Mouse (Mus musculus) R1 (cell line): Measurements from ENCODE around the gene Vsnl1.

Experiments
- DNase-seq: peaks from one replicate; pipeline ENCODE4 v3.0.0-alpha.2; 2018; ENCODE audit warnings: low read depth, low spot score

Vsnl1 gene

DNA sequence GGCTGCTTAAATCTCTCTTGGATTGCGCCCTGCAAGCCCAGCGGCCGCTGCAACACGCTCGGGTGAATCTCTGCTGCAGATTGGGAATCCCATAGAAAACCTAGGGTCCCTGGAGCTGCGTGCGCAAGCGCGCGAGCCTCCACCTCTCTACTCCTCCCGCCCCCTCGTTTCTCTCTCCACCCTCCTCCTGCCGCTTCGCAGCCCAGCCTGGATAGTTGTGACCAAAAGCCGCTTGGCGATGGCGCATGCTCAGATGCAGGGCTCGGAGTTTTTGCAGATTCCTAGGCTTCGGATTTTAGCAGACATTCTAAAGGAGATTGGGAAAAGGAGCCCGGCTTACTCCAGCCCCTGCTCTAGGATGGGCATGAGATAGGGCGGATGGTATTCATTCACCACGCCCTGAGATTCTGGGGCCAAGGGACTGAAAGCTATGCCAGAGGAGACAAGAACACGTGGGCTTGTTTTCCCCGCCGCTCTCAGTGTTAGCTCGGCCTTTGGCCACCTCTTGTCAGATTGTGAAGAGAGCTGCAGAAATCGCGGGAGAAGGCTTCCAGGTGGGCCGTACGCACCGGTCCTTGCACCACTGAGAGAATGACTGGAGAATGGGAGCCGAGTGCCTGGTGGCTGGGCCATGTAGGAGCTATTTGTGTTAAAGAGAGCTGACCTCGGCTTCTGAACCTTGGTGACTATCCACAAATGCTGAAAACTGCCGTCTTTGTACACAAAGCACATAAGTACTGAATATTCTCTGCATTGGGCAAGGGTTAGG lies at the start of gene Vsnl1:
Vsnl1 (minus strand) TSS at position 117 of the 769 bp plus-strand sequence.
- DNase-seq, result peak; percentile 86

DNA sequence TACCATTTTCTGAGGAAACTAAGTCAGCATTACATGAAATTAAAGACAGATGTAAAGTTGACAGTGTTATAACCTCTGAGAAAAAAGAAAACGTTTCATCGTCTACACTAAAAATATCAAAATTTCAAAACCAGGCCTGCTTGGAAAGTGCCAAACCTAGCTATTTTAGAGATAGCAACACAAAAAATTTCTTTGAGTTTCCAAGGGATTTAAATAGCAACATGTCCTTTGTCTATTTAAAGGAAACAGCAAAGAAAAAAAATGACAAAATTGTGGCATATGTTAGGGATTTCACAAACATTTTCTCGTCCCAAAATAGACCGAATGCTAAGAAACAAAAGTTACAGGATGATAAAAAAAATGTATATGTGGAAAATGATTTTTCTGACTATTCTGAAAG lies 20.2 kb upstream of the Vsnl1 start:
- no peak for DNase-seq

DNA sequence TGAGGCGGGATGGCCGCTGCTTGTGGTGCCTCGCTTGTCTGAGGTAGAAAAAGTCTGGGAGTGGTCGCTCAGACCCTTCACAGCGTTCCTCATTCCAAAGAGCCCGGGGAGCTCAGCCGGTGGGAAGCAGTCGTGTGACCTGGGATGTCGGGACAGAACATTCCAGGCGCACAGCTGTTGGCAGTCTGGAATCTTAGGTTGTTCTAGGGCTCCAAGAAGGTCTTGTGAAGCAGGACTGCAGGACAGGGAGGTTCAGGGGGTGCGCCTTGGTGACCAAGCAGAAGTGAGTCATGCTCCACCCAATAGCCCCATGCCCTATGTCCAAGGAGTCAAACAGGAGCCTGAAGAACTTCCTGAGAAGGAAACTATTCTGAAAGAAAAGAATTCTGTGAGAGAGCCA lies 19.8 kb upstream of the Vsnl1 start:
- DNase-seq, result no peak

DNA sequence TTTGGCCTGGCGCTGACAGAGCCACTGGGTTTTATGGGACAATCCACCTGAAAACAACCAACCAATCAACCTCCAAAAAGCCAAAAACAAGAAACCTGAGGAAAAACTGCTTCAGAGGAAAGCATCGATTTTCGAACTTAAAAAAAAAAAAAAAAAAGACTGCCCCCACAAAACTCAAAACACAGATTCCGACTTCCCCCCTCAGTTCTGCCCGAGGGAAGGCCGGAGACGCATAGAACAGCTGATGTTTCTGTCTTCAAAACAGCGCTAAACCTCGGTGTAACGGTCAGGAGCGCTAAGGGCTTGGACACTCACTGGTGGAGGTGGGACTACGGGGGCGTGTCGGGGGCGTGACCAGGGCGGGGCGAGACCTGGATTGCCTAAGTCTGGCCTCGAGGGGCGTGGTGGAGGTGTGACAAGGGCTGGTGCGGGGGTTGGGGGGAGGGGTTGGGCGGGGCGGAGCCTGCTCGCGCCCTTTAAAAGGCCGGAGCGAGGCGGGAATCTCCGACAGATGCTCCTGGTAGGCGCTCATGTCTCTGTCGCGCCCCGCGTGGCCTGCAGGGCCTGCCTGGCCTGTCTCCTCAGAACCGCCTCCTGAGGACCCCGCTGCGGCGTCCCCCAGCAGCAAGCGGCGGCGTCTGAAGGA lies 19.3 kb upstream of the Vsnl1 start, which contains the start of gene Rad51ap2:
Rad51ap2 (plus strand) TSS at position 531 of the 646 bp plus-strand sequence.
- peak; percentile 92 for DNase-seq

DNA sequence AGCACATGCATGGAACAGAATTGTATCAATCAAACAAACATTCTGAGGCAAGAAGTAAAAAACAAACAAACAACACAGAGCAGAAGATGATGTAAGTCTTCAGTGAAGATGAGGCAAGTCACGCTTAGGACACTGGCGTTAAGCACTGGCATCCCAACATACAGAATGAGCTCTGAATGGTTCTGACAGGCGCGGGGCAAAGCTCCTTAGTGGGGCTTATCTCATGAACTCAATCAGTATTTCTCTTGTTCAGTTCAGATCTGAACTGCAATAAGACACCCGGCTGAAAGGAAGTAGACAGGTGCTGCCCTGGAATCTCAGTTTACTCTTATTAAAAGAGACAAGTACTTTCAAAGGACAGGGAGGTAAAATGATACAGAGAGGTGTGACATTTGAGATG lies 17.7 kb upstream of the Vsnl1 start:
- no peak for DNase-seq

DNA sequence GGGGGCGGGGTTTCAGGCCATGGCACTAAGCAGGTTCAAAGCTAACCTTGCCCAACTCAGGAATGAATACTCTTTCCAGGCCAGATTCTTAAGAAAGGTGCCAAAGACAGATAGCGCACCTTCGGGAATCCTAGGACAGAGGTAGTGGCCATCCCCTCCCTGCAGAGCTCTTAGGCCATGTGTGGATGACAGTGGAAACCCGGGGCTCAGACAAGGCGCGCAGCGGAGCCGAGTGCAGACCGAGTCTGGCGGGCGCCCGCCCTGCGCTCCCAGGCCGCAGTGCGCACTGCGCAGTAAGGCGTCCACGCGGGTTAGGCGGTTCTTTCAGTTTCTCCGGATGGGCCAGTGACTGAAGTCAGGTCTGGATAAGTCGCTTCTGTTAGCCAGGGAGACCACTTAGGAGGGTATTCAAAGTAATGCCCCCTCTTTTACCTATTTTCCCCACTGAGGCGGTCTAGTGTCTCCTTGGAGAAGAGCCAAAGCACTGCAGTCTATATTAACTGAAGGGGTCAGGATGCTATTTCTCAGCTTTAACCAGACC lies 1.6 kb upstream of the Vsnl1 start:
- DNase-seq, result no peak

DNA sequence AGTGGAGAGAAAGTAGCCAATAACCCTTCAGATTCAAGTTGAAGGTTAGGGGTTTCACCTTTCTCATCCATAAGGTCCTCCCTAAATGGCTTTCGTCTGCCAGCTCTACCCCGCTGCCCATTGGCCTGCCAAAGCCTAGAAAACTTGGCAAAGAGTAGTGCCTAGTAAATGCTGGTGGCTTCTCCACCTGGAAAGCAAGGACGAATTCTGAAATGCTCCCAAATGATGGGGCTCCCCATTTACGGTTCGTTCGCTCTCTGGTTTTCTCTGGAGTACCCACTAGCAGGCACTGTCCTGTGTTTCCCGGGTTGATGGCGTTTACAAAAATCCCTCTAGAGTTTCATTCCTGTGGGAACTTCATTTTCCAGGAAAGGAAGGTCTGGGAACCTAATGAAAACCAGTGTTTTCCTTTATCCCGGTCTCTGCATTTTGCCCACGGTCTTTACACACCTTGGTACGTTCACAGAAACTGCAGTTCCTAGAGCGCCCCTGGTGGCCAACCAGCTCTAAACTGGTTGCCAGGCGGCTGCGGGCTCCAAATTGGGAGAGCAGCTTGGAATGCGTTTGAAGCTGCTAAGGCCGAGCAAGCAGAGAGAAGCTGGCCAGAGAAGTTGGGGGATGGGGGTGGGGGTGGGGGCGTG lies 973 bp upstream of the Vsnl1 start:
- peak; percentile 94 for DNase-seq

DNA sequence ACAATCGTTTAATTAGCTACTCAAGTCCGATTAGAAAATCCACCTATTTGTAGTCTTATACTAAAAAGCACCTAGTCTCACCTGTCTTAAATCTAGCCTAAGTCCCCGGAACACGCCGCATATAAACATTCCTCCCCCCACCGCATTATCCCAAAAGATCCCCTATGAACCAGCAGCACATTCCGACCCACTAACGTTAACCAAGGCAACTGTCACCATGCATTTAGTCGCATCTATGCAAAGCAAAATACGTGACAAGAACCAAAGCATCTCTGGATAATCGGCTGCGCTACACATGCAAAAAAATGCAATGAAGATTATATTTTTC lies 426 bp downstream of the Vsnl1 start:
- DNase-seq, result peak; percentile 6

DNA sequence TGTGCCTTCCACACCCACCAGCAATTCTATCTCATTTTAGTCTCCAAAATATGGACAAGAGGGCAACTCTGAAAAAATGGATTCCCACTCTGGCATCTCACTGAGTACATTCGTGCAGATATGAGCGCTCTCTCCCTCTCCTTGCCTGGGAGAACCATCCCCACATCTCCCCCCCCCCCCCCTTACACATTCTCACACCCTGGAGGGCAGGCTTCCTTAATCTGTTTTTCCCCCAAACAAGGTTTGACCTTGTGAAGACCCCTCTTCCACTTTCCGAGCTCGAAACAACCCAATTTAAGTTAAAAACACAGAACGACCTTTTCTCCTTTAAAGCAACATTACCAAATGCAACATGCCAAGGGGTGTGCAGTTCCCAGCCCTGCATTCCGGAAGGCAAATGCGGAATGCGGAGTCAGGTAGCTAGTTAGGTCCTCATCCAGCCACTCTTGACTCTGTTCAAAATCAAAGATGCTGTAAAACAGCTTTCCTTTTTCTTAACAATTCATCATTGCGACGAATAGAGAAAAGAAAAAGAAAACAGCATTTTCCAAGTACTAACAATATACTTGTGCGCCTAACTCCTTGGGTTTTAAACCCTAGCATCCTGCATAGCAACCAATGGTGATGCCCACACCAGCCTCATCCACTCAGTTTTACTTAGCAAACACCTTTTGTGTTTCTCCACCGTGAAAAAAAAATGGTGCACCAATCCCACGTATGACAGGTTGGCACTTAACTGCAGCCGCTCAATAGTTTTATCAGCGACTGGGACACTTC lies 979 bp downstream of the Vsnl1 start:
- DNase-seq, result peak; percentile 11

DNA sequence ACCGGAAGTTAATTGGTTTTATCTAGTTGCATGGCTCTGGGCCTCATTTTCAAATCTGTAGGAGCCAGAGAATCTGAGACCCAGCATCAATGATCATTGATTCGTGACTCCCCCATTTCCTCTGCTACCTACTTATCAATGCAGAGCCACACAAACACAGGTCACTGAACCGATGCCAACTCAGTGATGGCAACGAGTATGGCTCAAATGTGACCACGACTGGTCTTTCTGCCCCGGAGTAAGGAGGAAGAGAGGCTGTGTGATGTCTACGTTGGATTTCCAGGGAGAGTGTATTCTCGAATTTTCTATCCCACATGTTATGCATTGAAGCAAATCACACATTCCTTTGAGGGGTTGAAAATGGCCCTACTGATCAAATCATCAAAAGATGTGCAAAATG lies 2.0 kb downstream of the Vsnl1 start:
- DNase-seq, result no peak

DNA sequence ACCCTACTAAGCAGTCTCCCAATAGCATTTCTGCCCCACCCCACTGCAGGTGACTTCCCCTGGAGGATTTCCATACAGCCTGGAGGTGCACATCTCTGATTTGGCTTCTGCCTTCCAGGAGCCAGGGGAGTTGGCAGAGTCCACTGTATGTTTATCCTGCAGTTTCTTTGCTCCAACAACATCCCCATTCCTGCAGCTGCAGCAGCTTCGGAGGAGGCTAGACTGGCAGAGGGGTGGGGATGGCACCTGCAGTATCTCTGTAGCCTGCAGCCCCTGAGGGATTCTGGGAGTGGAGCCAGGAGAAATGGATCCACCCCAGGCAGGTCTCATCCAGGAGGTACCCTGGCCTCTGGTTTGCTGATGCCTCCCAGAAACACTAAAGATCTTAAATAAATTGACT lies 2.7 kb downstream of the Vsnl1 start:
- no peak for DNase-seq

DNA sequence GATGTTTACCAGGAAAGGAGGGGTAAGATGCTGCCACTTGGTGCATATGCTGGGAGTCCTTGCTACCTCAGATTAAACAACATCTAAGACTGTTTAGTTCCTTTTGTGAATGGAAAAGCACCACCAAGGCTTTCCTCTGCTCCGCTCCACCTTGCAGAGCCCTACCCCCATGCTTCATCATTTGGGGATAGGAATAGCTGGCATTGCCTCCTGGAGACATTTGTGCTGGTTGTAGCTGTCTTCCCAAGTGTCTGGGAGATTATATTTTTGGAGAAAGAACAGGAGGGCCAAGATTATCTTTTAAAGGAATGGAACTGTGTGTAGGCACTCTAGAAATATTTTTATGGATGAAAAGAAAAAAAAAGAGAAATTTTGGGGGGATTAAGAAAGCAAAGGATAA lies 3.3 kb downstream of the Vsnl1 start:
- DNase-seq, result no peak

DNA sequence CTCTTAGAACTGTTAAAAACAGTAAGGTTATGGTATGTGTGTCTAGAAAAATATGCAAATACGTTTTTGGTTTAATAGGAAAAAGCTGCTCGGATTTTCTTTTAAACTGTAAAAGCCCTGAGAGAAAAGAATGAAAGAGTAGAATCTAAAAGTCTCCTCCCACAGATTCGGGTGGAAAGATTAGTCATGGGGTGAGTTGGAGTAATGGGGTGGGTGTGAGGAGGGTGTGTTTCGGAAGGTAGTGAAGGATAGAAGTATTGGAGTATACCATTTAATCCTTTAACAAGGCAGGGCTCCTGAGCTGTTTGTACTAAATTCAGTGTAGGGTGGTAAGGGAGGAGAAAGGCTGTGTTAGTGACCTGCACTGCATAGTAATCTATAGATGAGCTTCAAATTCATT lies 9.0 kb downstream of the Vsnl1 start:
- DNase-seq, result no peak

DNA sequence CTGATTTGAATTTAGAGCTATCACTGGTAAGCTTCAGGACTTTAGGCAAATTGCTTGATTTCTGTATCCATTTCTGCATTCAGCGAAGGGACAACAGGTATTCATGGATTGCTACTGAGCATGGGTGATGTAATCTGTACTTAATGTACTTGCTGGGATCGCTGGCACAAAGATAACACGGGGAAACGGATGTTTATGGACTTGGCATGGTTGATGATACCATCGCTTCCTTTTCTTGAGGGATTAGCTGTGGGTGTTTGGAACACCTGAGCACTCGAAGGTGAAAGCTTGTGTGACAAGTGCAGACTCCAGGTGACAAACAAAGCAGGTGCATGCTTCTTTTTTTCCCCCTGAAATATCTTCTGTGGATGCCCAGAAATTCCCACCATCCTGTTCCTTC lies 18.3 kb downstream of the Vsnl1 start:
- no peak for DNase-seq

DNA sequence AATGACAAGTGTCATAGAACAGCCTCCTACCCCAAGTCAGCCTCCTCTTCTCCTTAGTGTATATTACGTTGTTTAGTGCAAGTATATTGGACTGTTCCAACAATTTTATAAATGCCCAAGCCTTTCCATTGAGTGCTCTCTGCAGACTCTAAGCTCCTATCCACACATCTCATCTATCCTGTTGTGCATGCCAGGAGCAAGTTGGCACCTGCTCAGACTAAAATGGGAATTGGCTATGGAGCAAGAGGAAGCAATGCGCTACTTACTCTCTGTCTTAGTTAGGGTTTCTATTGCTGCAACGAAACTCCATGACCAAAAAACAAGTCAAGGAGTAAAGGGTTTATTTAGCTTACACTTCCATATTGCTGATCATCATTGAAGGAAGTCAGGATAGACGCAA lies 28.7 kb downstream of the Vsnl1 start:
- DNase-seq, result no peak

DNA sequence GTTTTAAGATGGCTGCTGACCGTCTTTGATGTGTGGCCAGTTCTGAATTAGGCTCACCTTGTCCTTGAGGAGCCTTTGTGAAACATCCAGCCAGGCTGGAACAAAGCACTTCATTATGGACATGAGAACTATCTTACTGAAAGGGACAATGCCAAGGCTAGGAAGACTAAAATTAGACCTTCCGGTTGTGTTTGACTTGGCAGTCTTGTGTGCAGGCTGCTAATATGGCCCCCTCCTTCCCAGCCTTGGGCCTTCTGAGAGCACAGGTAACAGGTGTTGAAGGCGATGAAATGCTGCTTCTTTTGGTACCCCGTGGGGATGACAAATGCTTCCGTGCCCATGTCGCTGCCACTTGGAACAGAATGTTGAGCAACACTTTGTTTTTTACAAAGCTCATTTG lies 37.6 kb downstream of the Vsnl1 start:
- DNase-seq, result no peak

DNA sequence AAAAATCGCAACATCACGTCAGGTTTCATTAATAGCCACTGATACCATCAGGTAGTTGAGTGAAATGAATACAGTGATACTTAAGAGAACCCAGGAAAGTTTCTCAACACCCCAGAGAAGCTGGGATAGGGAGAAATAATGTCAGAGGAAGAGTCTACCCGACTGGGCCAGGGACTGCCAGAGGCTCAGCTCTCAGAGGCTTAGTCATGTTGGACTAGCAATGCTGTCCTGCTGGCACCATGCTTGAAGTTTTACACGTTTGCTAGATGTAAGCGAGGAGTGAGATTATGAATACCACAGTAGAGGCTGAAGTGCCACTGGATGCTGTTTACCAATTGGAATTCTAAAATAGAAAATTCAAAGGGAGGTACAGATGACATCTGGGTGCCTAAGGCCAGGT lies 39.4 kb downstream of the Vsnl1 start:
- no peak for DNase-seq

DNA sequence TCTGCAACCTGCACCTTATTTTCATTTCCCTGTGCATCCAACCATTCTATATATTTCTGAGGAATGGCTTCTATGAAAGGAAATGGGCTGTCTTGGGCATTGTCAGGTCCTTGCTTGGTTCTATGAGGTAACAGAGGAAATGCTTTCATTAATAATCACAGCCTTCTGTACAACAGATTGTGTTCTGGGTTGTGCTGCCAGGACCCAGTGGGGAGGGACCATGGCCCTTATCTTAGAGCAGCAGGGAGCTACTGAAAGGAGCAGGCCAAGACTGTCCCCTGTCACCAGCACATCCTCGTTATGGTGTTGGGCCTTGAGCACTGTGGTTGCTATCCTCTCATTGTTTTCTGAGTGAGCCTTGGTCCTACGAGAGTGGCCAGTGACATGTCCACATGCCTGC lies 40.9 kb downstream of the Vsnl1 start:
- DNase-seq, result no peak

DNA sequence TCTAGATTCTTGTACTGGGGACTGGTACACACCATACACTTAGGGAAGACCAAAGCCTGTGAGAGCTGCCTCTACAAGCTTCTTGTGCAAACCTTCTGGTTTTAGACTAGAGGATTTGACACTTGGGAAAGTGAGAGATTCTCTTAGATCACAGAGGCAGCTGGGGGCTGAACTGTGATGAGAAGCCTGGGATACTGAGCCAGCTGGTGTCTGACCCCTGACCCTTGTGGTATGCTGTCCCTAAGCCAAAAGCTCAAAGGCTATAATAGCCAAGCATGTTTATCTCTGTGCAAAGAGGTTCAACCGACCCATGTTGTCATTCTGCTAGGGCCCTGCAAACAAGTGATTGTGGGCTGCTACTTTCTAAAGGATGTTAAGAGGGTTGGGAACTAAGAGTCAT lies 43.9 kb downstream of the Vsnl1 start:
- DNase-seq, result no peak

DNA sequence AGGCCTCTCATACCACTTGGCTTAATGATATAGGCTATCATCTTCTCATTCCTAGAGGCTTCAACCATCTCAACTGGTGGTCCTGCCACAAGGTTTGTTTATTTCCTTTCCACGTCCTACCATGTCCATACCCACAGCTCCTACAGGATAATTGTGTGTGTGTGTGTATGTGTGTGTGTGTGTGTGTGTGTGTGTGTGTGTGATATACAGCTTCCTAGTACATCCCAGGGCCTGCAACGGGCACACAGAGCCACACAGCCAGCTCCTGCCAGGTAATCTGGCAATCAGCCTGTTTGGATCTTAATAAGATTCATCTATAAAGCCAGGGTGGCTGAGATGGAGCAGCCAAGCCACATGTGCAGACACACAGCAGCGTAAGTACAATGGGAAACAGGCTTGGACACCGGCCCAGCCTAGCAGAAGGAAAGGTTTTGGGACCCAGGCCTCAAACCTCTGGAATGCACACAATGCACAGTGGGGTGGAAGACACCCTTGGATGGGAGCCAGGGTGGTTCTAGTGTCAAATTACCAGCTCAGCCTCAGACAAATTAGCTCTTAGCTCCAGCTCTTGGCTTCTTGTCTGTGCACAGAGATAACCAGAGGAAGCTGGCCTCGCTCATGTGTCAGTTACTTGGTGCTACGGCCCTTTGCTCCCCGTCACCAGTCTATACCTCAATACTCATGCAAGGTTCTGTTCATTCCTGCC lies 45.0 kb downstream of the Vsnl1 start:
- peak; percentile 13 for DNase-seq

DNA sequence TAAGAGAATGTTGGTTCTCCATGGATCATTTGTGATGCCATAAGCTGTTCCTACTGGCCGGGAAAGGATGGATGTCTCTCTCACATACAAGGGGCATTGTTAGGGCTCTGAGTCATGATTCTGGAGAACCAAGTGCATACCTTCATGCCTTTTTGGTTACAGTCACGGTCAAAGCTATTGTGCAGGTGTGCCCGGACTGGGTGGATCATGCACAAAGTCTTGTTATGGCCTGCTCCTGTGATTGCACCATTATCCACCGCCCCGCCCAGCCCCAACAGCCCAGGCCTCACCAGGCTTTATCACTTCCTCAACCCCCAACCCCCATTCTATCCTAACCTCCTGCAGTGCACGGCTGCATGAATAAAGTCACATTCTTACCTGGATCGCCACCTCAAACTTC lies 47.3 kb downstream of the Vsnl1 start:
- DNase-seq, result peak; percentile 5
